Mouse (Mus musculus): ENCODE results near the gene Dlx6. TPM values are rescaled to one million over a fixed set of nuclear protein-coding genes. Genes with fewer than 3 reads are reported as not detected.

Gene Dlx6
- polyA plus RNA-seq (2017; shearing (Covaris generic)), result not detected

- no peak for ATAC-seq
Observed at GRCm38 (mm10) chr6:6863160-6863870, at the start of gene Dlx6. Gene Dlx6, plus strand, starts transcription at chr6:6863334.

GRCm38 (mm10) chr6:6816821-6817220 is 46.3 kb upstream of the Dlx6 start:
- no peak for ATAC-seq

- no peak for ATAC-seq
Observed at GRCm38 (mm10) chr6:6818036-6818788, 44.9 kb upstream of the Dlx6 start.

GRCm38 (mm10) chr6:6819134-6819533 is 44.0 kb upstream of the Dlx6 start:
- ATAC-seq, result no peak

DNA sequence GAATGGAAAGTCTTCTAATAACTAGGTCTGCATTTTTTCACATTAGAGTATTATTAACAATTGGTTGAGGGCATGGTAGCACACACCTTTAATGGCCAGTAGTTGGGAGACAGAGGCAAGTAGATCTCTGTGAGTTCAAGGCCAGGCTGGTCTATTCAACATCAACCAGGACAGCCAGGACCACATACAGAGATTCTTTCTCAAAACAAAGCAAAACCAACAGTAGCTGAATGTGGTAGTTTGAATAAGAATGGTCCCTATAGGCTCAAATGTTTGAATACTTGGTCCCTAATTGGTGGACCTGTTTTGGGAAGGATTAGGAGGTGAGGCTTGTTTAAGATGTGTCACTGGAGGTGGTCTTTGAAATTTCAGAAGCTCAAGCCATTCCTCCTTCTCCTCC is 37.8 kb upstream of the Dlx6 start:
- ATAC-seq, result no peak

GRCm38 (mm10) chr6:6826861-6827260 is 36.3 kb upstream of the Dlx6 start:
- ATAC-seq, result no peak

DNA sequence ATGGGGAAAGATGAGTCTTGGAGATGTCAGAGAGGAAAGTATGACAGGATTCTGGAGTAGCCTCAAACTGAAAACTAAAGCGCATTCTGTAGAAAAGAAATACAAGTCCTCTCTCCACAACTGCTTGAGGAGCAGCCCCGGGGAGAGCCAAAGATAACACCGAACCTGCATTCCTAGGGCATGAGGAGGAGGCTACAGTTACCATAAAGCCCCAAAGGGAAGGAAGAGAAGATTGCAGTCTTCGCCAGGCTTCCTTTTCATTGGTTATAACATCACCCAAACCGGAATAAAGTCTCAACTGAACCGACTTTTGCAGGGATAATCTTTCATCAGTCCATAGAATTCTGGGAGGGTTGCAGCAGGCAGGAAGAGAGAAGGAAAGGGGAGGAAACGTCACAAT is 32.7 kb upstream of the Dlx6 start:
- no peak for ATAC-seq

GRCm38 (mm10) chr6:6833301-6833700 is 29.8 kb upstream of the Dlx6 start:
- ATAC-seq, result no peak

DNA sequence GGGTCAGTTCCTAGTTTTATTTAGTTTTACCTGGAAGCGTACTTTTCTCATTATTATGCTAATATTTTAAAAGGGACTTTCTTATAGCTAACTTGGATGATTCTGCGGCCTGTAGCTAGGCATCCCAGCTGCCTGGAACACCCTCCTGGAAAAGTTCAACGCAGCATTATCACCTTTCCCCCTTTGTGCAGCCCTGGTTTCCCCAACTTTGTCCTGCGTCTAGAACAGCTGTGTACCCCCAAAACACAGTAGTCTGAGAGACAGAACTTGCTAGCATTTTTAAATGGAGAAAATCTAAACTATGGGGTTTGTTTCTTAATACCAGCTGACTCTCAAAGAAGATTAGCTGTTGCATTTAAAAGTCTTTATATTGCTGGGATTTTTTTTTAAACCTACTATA is 14.6 kb upstream of the Dlx6 start:
- ATAC-seq, result no peak

- ATAC-seq, result no peak
Observed at GRCm38 (mm10) chr6:6849744-6850143, 13.4 kb upstream of the Dlx6 start.

DNA sequence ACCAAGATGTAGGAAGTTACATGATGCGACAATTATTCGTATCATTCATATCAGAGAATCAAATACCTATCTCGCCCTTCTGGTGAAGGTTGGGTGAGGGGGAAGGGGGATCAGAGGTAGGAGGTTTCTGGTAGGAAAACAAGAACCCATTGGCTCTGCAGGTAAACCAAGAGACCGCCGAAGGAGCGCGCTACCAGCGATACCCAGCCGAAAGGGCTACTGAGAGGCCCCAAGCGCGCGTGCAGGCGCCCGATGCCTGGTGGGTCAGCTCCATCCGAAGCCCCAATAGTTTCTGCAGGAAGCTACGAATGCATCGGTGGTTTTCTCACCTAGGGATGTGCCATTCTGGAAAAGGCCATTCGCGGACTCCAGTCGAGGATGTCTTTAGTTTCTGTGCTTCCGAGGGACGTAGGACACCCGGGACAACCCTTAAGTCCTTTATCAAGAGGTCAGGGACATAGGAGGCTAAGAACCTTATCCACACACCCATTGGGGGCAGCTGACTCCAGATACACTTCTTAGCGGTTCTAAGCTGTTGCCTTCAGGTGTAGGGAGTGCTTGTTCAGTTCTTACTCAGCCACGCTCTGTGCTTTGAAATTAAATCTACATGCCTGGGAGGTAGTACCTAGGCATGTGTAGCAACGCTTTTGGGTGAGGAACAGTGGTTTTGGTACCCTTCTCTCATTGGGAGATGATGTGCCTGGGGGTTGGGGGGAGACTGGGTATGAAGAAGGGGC is 12.6 kb upstream of the Dlx6 start:
- ATAC-seq, result no peak

GRCm38 (mm10) chr6:6851166-6851565 is 12.0 kb upstream of the Dlx6 start:
- ATAC-seq, result no peak

- no peak for ATAC-seq
Observed at GRCm38 (mm10) chr6:6852944-6853343, 10.2 kb upstream of the Dlx6 start.

DNA sequence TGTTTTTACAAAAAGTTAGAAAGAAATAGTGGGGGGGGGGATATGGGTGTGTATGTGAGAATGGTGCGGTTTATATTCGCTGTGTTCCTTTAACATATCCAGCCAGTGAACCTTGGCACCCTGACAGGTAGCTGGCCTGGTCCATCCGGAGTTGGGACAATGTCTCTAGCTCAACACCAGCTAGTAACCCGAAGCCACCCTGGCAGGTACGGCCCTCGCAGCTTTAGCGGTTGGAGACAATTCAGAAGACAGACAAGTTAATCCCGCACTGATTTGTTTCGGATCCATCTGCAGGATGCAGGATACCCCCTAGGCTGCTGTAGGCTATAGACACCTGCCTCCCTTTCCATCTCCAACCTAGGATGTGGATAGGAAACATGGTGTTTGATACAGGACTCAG is 9.0 kb upstream of the Dlx6 start:
- ATAC-seq, result no peak

GRCm38 (mm10) chr6:6854902-6855745 is 8.0 kb upstream of the Dlx6 start:
- ATAC-seq, result no peak

DNA sequence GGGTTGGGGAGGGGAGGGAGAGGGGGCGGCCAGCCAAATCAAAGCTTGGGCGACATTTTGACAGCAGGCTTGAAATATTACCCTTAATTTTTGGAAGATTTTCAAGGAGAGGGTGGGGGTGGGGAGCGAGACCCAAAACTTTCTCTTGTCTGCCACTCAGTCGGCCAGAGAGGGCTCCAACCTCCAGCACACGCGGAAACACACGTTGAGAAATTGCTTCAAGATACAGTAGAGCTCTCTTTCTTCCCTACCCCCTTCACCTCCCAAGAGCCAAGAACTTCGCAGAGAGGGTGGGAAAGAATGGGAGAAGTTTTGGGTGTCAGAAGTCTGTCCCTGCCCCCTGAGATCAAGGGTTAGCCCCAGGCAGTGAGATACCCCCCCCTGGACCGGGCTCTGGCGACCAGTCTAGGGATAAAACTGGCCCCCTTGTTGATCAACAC is 7.4 kb upstream of the Dlx6 start:
- no peak for ATAC-seq

DNA sequence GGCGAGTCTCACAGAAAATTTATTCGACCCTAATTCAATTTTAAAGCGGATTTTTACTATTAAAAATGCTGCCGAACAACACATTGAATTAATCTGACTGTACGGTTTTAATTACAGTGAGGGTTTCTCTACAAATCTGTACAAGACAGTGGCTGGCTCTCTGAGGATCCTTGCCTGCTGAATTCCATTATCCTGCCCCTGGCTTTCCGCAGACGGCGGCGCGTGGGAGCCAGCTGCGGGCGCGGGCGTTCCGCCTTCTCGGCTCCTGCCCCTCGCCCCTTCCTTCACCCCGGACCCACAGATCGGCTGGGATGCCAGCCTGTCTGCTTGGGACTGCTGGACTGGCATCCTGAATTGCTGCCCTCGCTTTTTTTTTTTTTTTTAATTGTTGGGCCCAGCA is 6.8 kb upstream of the Dlx6 start:
- no peak for ATAC-seq

DNA sequence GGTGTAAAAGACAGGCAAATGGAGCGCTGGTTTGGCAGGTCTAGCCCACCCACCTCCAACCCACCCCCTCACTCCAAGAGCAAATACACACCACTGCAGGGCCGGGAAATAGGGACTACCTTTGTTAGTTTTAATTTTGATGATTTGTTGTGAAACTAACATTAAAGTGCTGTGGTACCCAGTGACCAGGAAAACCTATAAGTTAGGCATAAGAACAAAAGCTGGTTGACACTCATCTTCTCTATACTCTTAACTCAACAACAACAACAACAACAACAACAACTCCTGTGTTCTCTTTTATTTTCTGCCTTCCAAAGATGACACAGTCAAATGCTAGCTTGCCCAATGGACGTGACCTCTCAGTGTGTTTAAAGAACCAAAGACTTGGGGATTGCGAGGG is 6.3 kb upstream of the Dlx6 start:
- ATAC-seq, result no peak

DNA sequence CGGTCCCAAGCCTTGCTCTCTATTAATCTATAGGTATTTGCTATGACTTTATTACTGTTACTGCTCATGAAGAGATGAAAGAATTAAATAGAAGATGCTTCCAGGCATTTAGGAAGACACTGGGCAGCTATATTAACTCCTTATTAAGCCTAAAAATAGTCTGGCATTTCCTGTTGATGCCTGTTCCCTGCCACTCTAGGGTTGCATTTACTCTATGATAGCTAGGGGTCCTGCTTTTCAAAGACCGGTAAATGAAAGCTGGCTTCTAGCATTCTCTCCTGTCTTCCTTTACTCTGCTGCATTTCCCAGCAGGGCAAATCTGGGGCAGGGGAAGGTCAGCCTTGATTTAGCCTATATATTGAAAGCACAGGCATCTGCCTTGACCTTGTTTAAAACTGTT is 5.4 kb upstream of the Dlx6 start:
- ATAC-seq, result no peak

- no peak for ATAC-seq
Observed at GRCm38 (mm10) chr6:6858571-6858970, 4.6 kb upstream of the Dlx6 start.

DNA sequence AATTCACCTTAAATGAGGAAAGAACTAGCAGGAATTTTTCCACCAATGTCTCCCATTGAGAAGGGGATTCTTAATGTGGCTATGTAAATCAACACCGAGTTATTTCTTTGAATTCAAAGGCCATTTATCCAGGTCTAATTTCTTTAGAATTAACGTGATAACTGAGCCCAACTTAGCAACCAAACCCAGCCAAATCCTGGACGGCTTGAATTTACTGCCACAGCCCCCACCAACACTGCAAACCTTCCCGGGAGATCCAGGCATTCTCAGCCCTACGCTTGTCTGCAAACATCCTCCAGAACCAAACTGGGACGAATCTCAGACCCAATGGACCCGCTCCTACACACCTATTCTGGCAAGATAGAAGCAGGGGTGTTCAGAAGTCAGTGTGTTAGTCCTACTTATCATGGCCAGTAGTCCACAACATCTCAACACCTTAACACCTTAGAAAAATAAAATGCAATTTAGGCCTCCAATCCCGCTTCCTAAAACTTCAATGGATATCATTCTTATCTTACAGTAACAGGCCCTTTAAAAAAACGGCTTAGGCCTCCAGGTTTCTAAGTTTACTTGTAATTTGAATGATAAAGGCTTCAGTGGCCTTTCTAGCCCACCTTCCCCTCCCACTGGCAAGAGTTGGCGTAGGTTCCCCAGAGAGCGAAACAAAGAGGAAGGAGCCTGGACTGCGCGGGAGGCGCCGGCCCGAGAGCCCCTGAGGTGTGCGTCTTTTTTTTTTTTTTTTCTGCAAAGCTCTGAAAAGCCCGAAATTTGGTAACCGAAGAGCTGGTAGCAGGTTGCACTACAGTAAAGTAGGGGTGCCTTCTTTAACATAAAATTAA is 3.8 kb upstream of the Dlx6 start:
- ATAC-seq, result no peak

- ATAC-seq, result no peak
Observed at GRCm38 (mm10) chr6:6859950-6860410, 3.2 kb upstream of the Dlx6 start.
